Mouse (Mus musculus): ENCODE measurements around the gene Fam81b. TPM values are rescaled to one million over a fixed set of nuclear protein-coding genes. Genes with fewer than 3 reads are reported as not detected.

Gene Fam81b
- polyA plus RNA-seq, 1 experiment from 2014 or later: not detected

DNA sequence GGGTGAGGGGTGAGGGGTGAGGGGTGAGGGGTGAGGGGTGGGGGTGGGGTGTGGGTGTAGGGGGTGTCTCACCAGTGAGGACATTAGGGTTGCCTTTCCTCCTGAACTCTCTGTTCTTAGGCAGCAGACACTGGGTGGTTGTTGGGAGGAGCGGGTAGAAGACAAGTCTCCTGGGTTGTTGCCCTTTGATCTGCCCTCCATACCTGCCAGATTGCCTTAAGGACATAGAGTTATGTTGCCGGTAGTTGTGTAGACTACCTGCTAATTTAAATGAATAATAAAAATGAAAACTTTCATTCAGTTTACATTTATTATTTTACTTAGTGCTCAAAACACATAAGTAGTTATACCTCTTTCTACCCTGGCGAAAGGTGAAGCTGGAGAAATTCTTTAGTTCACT lies 369 bp upstream of the Fam81b start:
- Histone ChIP-seq H3K4me2 (replicated peaks; ENCODE audit: low read depth) (no peak overlapping the region), H3K9ac (ENCODE audit: low read depth, low read length) (no peak overlapping the region), H3K9me3 (ENCODE audit: control insufficient read depth) (no peaks in the 10 kb centered on the region), H3K4me1 (replicated peaks; ENCODE audit: control insufficient read depth, insufficient read depth, low read length) (no peaks in the 10 kb centered on the region), H3K36me3 (ENCODE audit: control insufficient read depth, insufficient read depth) (no peaks in the 10 kb centered on the region), H3K4me3 (ENCODE audit: low read depth, low read length) (no peak overlapping the region), H3K27me3 (replicated peaks; ENCODE audit: control insufficient read depth, insufficient read depth, low read length) (no peaks in the 10 kb centered on the region), H3K27ac (ENCODE audit: low read depth, low read length) (no peak overlapping the region)
- ATAC-seq: no peak
- WGBS: 87% methylated on average over 3 of the region's 3 CpGs
- TF ChIP-seq CTCF (IDR thresholded peaks at IDR 0.05; ENCODE audit: low read depth): no peak

GRCm38 (mm10) chr13:76304201-76304600 lies 671 bp downstream of the Fam81b start:
- Histone ChIP-seq H3K27me3 (replicated peaks; ENCODE audit: control insufficient read depth, insufficient read depth, low read length) (no peaks in the 10 kb centered on the region), H3K4me1 (replicated peaks; ENCODE audit: control insufficient read depth, insufficient read depth, low read length) (no peaks in the 10 kb centered on the region), H3K9ac (ENCODE audit: low read depth, low read length) (no peak overlapping the region), H3K9me3 (ENCODE audit: control insufficient read depth) (no peaks in the 10 kb centered on the region), H3K36me3 (ENCODE audit: control insufficient read depth, insufficient read depth) (no peaks in the 10 kb centered on the region), H3K4me2 (replicated peaks; ENCODE audit: low read depth) (no peak overlapping the region), H3K4me3 (ENCODE audit: low read depth, low read length) (no peak overlapping the region), H3K27ac (ENCODE audit: low read depth, low read length) (no peak overlapping the region)
- TF ChIP-seq CTCF (IDR thresholded peaks at IDR 0.05; ENCODE audit: low read depth): no peak
- 85% methylated on average over 1 of the region's 1 CpGs for WGBS
- no peak for ATAC-seq

- Histone ChIP-seq H3K9ac (ENCODE audit: low read depth, low read length) (no peak overlapping the region), H3K36me3 (ENCODE audit: control insufficient read depth, insufficient read depth) (no peaks in the 10 kb centered on the region), H3K4me3 (ENCODE audit: low read depth, low read length) (no peak overlapping the region), H3K9me3 (ENCODE audit: control insufficient read depth) (no peaks in the 10 kb centered on the region), H3K27me3 (replicated peaks; ENCODE audit: control insufficient read depth, insufficient read depth, low read length) (no peaks in the 10 kb centered on the region), H3K4me1 (replicated peaks; ENCODE audit: control insufficient read depth, insufficient read depth, low read length) (no peaks in the 10 kb centered on the region), H3K27ac (ENCODE audit: low read depth, low read length) (no peak overlapping the region), H3K4me2 (replicated peaks; ENCODE audit: low read depth) (no peak overlapping the region)
- 76% methylated on average over 1 of the region's 1 CpGs for WGBS
- no peak for ATAC-seq
- no peak for TF ChIP-seq CTCF (IDR thresholded peaks at IDR 0.05; ENCODE audit: low read depth)
Observed at GRCm38 (mm10) chr13:76303160-76303559, 1.7 kb downstream of the Fam81b start.

- no peaks in the 10 kb centered on the region for H3K36me3 ChIP-seq (ENCODE audit: control insufficient read depth, insufficient read depth)
- no peaks in the 10 kb centered on the region for H3K27me3 ChIP-seq (replicated peaks; ENCODE audit: control insufficient read depth, insufficient read depth, low read length)
- H3K4me2 ChIP-seq (replicated peaks; ENCODE audit: low read depth): no peak overlapping the region
- ATAC-seq: no peak
- no peak overlapping the region for H3K4me3 ChIP-seq (ENCODE audit: low read depth, low read length)
- H3K9me3 ChIP-seq (ENCODE audit: control insufficient read depth): no peaks in the 10 kb centered on the region
- WGBS: 73% methylated on average over 2 of the region's 2 CpGs
- TF ChIP-seq CTCF (IDR thresholded peaks at IDR 0.05; ENCODE audit: low read depth): no peak
- H3K27ac ChIP-seq (ENCODE audit: low read depth, low read length): no peak overlapping the region
- H3K4me1 ChIP-seq (replicated peaks; ENCODE audit: control insufficient read depth, insufficient read depth, low read length): no peaks in the 10 kb centered on the region
- no peak overlapping the region for H3K9ac ChIP-seq (ENCODE audit: low read depth, low read length)
Observed at GRCm38 (mm10) chr13:76302056-76302455, 2.8 kb downstream of the Fam81b start.

DNA sequence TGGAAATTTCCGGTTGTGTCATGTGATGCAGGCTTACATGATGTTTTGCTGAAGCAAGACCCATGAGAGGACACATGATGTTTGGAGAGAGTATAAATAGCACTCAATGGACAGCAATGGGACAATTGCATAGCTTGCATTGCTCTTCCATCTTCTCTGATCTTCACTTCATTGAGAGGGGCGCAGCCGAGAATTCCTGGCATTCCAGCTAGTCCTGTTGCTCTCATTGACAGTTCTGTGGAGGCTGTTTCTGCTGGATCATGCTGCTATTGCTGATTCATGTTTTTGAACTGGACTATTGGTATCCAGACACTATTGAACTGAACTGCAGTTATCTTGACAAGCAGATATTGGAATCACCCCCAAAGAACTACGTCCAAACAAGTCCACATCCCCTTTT lies 12.8 kb downstream of the Fam81b start:
- no peak for TF ChIP-seq CTCF (IDR thresholded peaks at IDR 0.05; ENCODE audit: low read depth)
- Histone ChIP-seq H3K4me1 (replicated peaks; ENCODE audit: control insufficient read depth, insufficient read depth, low read length) (no peaks in the 10 kb centered on the region), H3K9ac (ENCODE audit: low read depth, low read length) (no peak overlapping the region), H3K9me3 (ENCODE audit: control insufficient read depth) (no peaks in the 10 kb centered on the region), H3K27me3 (replicated peaks; ENCODE audit: control insufficient read depth, insufficient read depth, low read length) (no peaks in the 10 kb centered on the region), H3K27ac (ENCODE audit: low read depth, low read length) (no peak overlapping the region), H3K4me2 (replicated peaks; ENCODE audit: low read depth) (no peak overlapping the region), H3K36me3 (ENCODE audit: control insufficient read depth, insufficient read depth) (no peaks in the 10 kb centered on the region), H3K4me3 (ENCODE audit: low read depth, low read length) (no peak overlapping the region)
- ATAC-seq: no peak
- WGBS: 47% methylated on average over 4 of the region's 4 CpGs

GRCm38 (mm10) chr13:76284597-76284996 lies 20.3 kb downstream of the Fam81b start:
- WGBS: 93% methylated on average over 3 of the region's 3 CpGs
- no peak for ATAC-seq
- no peak for TF ChIP-seq CTCF (IDR thresholded peaks at IDR 0.05; ENCODE audit: low read depth)
- no peak overlapping the region for H3K4me2 ChIP-seq (replicated peaks; ENCODE audit: low read depth)
- H3K27me3 ChIP-seq (replicated peaks; ENCODE audit: control insufficient read depth, insufficient read depth, low read length): no peaks in the 10 kb centered on the region
- H3K36me3 ChIP-seq (ENCODE audit: control insufficient read depth, insufficient read depth): no peaks in the 10 kb centered on the region
- no peaks in the 10 kb centered on the region for H3K9me3 ChIP-seq (ENCODE audit: control insufficient read depth)
- H3K9ac ChIP-seq (ENCODE audit: low read depth, low read length): no peak overlapping the region
- H3K4me3 ChIP-seq (ENCODE audit: low read depth, low read length): no peak overlapping the region
- no peak overlapping the region for H3K27ac ChIP-seq (ENCODE audit: low read depth, low read length)
- no peaks in the 10 kb centered on the region for H3K4me1 ChIP-seq (replicated peaks; ENCODE audit: control insufficient read depth, insufficient read depth, low read length)

DNA sequence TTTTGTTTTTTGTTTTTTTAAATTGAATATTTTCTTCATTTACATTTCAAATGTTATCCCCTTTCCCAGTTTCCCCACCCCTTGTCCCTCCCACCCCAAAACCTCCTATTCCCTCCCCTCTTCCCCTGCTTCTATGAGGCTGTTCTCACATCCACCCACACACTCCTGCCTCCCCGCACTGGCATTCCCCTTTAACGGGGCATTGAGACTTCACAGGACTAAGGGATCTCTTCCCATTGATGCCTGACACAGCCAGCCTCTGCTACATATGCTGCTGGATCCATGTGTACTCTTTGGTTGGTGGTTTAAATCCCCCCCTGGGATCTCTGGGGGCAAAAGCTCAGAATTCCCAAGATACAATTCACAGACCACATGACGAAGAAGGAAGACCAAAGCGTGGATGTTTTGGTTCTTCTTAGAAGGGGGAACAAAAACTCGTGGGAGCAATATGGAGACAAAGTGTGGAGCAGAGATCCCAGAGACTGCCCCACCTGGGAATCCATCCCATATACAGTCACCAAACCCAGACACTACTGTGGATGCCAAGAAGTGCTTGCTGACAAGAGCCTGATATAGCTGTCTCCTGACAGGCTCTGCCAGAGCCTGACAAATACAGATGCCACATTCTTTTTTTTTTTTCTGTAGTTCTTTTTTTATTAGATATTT lies 40.4 kb downstream of the Fam81b start:
- 73% methylated on average over 5 of the region's 5 CpGs for WGBS
- ATAC-seq: no peak
- no peaks in the 10 kb centered on the region for H3K36me3 ChIP-seq (ENCODE audit: control insufficient read depth, insufficient read depth)
- H3K27ac ChIP-seq (ENCODE audit: low read depth, low read length): no peak overlapping the region
- no peaks in the 10 kb centered on the region for H3K27me3 ChIP-seq (replicated peaks; ENCODE audit: control insufficient read depth, insufficient read depth, low read length)
- H3K4me1 ChIP-seq (replicated peaks; ENCODE audit: control insufficient read depth, insufficient read depth, low read length): no peaks in the 10 kb centered on the region
- H3K4me3 ChIP-seq (ENCODE audit: low read depth, low read length): no peak overlapping the region
- H3K4me2 ChIP-seq (replicated peaks; ENCODE audit: low read depth): no peak overlapping the region
- no peak for TF ChIP-seq CTCF (IDR thresholded peaks at IDR 0.05; ENCODE audit: low read depth)
- H3K9ac ChIP-seq (ENCODE audit: low read depth, low read length): no peak overlapping the region
- no peaks in the 10 kb centered on the region for H3K9me3 ChIP-seq (ENCODE audit: control insufficient read depth)

All from intestine, postnatal 0 days (tissue).